Mouse (Mus musculus): ENCODE measurements at regions not wholly inside any gene's neighbourhood (a gene's known extent, or its start where the extent isn't known, plus 50 kb on each side); places are given as distances from the start of the nearest gene placed in this dataset.

DNA sequence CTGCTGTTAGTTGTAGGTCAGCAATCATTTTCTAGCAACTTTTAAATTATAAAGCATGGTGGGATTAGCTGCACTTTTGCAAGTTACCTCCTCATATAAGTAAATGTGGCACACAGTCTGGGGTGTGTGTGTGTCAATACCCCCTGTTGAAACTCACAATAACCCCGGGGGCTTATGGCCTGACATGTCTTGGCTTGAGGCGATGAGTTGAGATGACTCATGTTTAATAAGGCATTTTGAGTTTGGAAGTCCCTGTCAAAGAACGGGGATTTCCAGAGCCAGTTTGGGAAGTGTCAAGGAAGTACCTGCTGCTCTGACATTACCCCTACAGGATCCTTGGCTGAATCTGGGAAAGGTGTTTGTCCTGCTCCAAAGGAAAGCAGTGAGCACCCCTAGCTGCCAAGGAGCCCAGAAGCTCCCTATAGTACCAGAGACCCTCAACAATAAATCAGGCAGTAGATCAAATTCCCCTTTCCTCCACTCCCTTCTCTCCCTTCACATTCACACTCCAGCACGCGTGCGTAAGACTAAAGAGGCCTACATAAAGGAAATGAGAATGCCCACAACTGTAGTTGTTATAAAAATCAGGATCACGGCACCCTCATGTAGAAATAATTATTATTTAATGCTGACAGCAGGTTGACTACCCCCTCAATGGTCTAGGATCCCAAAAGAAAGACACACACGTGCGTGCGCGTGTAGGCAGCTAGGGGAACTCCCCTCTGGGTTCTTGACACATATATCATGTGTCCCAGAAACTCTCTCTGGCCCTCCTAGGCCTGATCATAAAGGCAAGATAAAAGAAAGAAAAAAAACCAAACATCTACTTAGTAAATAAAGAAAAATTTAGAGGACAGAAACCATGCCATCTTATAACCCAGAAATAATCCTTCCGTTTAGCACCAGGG lies 216.3 kb upstream of the Cdh5 start:
- TF ChIP-seq POLR2A (IDR thresholded peaks at IDR 0.05; ENCODE audit: insufficient read length, low read depth) (no peak), TCF12 (IDR thresholded peaks at IDR 0.05; ENCODE audit: insufficient read depth, poor library complexity, severe bottlenecking) (no peak)

Data from myocyte (in vitro differentiated cells).